Mouse (Mus musculus) adrenal gland, postnatal 14 days (tissue): ENCODE measurements at regions not wholly inside any gene's neighbourhood (a gene's known extent, or its start where the extent isn't known, plus 50 kb on each side); places are given as distances from the start of the nearest gene placed in this dataset.

ENCODE experiments used
- DNase-seq: peaks from one replicate; pipeline ENCODE4 v3.0.0; 2021; ENCODE audit warnings: mixed read lengths

- peak; percentile 58 for DNase-seq
These were observed 723.9 kb upstream of the 3110018I06Rik start for GRCm38 (mm10) chr12:106764516-106764915.

GRCm38 (mm10) chr12:106773536-106773935 lies 714.9 kb upstream of the 3110018I06Rik start:
- no peak for DNase-seq

- no peak for DNase-seq
These were observed 691.8 kb upstream of the 3110018I06Rik start for GRCm38 (mm10) chr12:106796596-106796995.

GRCm38 (mm10) chr12:106819736-106820135 lies 668.7 kb upstream of the 3110018I06Rik start:
- no peak for DNase-seq

GRCm38 (mm10) chr12:106822311-106822710 lies 666.1 kb upstream of the 3110018I06Rik start:
- no peak for DNase-seq

- no peak for DNase-seq
These were observed 659.9 kb upstream of the 3110018I06Rik start for GRCm38 (mm10) chr12:106828542-106828941.

- no peak for DNase-seq
These were observed 659.1 kb upstream of the 3110018I06Rik start for GRCm38 (mm10) chr12:106829323-106829722.

GRCm38 (mm10) chr12:106835241-106835640 lies 653.2 kb upstream of the 3110018I06Rik start:
- DNase-seq = no peak

- DNase-seq = no peak
These were observed 648.8 kb upstream of the 3110018I06Rik start for GRCm38 (mm10) chr12:106839618-106840017.

- DNase-seq = no peak
These were observed 648.2 kb upstream of the 3110018I06Rik start for GRCm38 (mm10) chr12:106840150-106840651.

- DNase-seq = no peak
These were observed 646.4 kb upstream of the 3110018I06Rik start for GRCm38 (mm10) chr12:106841996-106842395.

GRCm38 (mm10) chr12:106842396-106842795 lies 646.0 kb upstream of the 3110018I06Rik start:
- DNase-seq = no peak

- DNase-seq = no peak
These were observed 636.8 kb upstream of the 3110018I06Rik start for GRCm38 (mm10) chr12:106851666-106852065.

GRCm38 (mm10) chr12:106852736-106853135 lies 635.7 kb upstream of the 3110018I06Rik start:
- no peak for DNase-seq

- DNase-seq = no peak
These were observed 634.7 kb upstream of the 3110018I06Rik start for GRCm38 (mm10) chr12:106853711-106854240.

- no peak for DNase-seq
These were observed 632.9 kb upstream of the 3110018I06Rik start for GRCm38 (mm10) chr12:106855520-106855919.

- DNase-seq = no peak
These were observed 626.8 kb upstream of the 3110018I06Rik start for GRCm38 (mm10) chr12:106861638-106862037.

GRCm38 (mm10) chr12:106864076-106864475 lies 624.4 kb upstream of the 3110018I06Rik start:
- no peak for DNase-seq

- DNase-seq = no peak
These were observed 620.4 kb upstream of the 3110018I06Rik start for GRCm38 (mm10) chr12:106868036-106868435.

GRCm38 (mm10) chr12:106871481-106871880 lies 617.0 kb upstream of the 3110018I06Rik start:
- DNase-seq = no peak

GRCm38 (mm10) chr12:106872966-106873730 lies 615.3 kb upstream of the 3110018I06Rik start:
- DNase-seq = no peak

- DNase-seq = no peak
These were observed 598.1 kb upstream of the 3110018I06Rik start for GRCm38 (mm10) chr12:106890319-106890718.

GRCm38 (mm10) chr12:106894061-106894460 lies 594.4 kb upstream of the 3110018I06Rik start:
- DNase-seq = no peak

- DNase-seq = peak; percentile 17
These were observed 584.2 kb upstream of the 3110018I06Rik start for GRCm38 (mm10) chr12:106904202-106904601.
